Mouse (Mus musculus): ENCODE results near the gene Sec14l4.
"Not testable (repeated sequence)": the region's sequence is repeated elsewhere in the genome, so short reads cannot be mapped to it uniquely, and the experiment has no call there.

Sec14l4 gene

DNA sequence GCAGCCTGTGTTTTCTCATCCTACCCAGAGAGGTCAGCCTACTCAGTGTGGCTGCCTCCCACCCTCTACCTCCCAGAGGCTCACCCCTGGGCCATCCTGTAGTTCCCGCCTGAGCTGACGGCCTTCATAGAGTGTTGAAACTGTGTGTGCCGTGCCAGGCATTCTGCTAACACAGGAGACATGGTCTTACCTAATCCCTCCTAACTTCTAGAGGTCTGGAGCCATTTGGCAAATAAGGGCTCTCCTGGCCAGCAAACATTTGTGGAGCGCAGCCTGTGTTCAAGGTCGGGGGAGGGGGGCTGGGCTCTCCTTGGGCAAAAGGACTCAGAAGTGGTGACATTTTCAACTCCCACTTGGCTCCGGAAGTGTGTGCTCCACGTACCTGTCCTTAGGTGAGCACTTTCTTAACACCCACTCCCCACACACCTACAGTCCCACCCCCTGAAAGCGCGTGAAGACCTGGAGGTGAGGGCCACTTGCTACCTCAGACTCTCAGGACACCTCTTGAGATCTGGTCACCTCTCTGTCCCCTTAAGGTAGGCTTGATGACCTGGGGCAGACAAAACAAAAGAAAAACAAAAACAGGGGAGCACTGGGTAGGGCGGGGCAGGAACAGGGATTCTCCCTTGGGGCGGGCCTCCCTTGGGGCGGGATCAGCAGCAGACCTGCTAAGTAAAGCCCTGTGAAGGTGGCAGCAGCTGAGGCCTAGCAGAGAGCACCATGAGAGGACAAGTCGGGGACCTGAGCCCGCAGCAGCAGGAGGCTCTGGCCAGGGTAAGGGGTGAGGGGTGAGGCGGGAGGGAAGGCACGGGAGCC is at the start of gene Sec14l4:
Gene Sec14l4 (plus strand): TSS at position 337 of the 816 bp plus-strand sequence.
- DNase-seq (ENCODE audit: extremely low spot score) = no peak

DNA sequence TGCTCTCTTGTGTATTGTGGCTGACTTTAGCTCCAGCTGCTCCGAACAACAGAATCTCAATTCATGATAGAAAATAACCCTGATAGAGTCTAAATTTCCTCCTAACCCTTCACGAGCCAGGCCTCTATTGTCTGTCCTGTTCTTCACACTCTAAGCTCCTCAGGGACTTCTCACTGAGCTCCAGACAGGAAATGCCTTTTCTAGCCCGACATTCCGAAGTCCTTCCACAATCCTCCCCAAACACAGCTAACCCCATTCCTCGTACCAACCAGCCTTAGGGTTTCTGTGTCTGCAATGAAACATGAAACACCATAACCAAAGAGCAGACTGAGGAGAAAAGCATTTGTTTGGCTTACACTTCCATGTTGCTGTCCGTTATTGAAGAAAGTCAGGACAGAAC is 49.7 kb upstream of the Sec14l4 start:
- DNase-seq (ENCODE audit: extremely low spot score) = no peak

GRCm38 (mm10) chr11:3982275-3983209 is 48.7 kb upstream of the Sec14l4 start:
- no peak for DNase-seq (ENCODE audit: extremely low spot score)

- DNase-seq (ENCODE audit: extremely low spot score) = peak; percentile 44
Measured at GRCm38 (mm10) chr11:3983291-3983862, 47.9 kb upstream of the Sec14l4 start, which contains the start of gene Gal3st1. TSS of gene Gal3st1 (plus strand) at chr11:3983636.

- DNase-seq (ENCODE audit: extremely low spot score) = peak; percentile 35
Measured at GRCm38 (mm10) chr11:3983863-3984745, 47.2 kb upstream of the Sec14l4 start.

DNA sequence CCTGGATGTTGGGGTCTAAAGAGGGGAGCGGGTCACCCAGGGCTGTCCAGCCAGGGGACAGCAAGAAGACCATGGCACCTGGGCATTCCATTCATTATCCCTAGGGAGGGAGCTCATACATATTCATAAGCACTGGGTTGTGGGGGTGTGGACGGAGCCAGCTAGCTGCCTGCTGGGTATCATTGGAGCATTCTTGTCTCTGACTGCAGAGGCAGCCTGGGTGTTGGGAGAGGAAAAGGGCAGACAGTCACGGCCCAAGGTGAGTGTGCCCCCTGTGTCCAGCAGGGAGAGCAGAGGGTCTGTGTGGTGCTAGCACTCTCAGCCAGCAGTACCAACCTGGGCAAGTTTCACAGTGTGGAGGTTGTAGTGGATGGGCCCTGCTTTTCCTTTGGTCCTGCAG is 41.5 kb upstream of the Sec14l4 start:
- no peak for DNase-seq (ENCODE audit: extremely low spot score)

- DNase-seq (ENCODE audit: extremely low spot score) = no peak
Measured at GRCm38 (mm10) chr11:3993132-3993531, 38.1 kb upstream of the Sec14l4 start.

DNA sequence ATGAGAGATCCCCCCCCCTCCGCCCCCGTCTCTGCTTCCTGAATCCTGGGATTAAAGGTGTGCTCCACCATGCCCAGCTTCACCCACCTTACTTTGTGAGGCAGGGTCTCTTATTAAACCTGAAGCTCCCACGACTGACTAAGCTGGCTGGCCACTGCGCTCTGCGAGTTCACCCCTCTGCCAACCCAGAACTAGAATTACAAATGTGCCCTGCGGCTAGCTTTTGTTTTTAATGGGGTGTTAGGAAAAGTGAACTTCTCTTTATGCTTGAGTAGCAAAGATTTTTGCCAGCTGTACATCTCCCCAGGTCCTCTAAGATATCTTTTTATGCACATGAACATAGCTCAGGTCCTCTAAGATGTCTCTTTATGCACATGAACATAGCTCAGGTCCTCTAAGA is 37.3 kb upstream of the Sec14l4 start:
- no peak for DNase-seq (ENCODE audit: extremely low spot score)

DNA sequence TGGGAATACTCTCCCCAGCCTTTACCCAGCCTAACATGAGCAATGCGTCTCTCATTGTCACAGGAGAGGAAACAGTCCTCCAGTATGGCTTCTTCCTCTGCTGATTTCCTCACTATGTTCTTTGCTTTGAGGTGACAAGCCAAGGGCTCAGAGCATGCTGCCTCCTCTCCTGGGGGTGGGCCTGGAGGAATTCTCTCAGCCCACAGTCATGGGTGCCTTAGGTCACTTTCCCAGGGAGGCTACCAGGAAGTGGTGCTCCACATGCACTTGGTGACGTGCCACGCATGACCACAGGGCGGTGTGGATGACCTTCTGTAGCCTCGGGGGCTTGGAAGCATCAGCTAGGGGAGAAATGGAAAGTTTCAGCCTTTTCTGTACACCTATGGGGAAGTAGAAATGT is 35.8 kb upstream of the Sec14l4 start:
- DNase-seq (ENCODE audit: extremely low spot score) = no peak

GRCm38 (mm10) chr11:3996840-3997239 is 34.4 kb upstream of the Sec14l4 start:
- no peak for DNase-seq (ENCODE audit: extremely low spot score)

DNA sequence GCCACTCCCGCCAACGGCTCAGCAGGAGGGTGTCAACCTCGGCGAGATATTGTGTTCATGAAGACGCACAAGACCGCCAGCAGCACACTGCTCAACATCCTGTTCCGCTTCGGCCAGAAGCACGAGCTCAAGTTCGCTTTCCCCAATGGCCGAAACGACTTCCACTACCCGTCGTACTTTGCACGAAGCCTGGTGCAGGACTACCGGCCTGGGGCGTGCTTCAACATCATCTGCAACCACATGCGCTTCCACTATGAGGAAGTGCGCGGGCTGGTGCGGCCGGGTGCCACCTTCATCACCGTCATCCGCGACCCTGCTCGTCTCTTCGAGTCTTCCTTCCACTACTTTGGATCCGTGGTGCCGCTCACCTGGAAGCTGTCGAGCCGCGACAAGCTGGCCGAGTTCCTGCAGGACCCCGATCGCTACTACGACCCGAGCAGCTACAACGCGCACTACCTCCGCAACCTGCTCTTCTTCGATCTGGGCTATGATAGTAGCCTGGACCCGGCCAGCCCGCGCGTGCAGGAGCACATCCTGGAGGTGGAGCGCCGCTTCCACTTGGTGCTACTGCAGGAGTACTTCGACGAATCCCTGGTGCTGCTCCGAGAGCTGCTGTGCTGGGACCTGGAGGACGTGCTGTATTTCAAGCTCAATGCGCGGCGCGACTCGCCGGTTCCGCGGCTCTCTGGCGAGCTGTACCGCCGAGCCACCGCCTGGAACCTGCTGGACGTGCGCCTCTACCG is 33.1 kb upstream of the Sec14l4 start:
- peak; percentile 29 for DNase-seq (ENCODE audit: extremely low spot score)

DNA sequence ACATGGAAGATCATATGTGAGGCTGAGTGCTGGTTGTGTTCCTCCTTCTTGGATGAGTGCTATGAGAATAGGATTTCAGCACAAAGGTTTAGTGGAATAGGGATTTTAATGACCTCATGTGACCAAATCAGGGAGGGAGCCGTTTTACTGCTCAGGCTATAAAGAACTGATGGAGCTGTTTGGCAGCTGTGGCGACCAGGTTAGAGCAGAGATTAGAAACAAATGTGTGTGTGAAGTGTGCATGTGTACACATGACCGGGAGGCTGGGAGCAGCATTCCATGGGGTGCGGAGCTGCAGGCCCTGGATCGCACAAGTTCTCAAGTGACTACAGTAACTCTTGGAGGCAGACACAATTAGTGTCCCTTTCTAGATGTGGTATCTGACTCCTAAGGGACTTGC is 31.7 kb upstream of the Sec14l4 start:
- no peak for DNase-seq (ENCODE audit: extremely low spot score)

DNA sequence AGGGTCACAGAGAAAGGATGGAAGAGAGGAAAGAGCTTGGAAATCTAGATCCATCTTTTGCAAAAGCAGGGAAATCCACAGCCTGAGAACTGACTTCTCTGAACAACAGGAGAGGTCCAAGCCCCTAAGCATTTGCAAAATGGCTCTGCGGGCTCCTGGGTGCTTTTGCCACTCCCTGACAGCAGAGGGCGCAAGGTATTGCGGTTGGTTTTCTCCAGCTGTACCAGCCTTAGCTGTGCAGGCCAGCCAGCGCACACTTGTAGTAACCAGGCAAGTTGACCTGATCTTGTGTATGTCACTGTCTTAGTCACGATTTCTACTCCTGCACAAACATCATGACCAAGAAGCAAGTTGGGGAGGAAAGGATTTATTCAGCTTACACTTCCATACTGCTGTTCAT is 29.7 kb upstream of the Sec14l4 start:
- peak; percentile 77 for DNase-seq (ENCODE audit: extremely low spot score)

GRCm38 (mm10) chr11:4005220-4005805 is 25.9 kb upstream of the Sec14l4 start:
- no peak for DNase-seq (ENCODE audit: extremely low spot score)

DNA sequence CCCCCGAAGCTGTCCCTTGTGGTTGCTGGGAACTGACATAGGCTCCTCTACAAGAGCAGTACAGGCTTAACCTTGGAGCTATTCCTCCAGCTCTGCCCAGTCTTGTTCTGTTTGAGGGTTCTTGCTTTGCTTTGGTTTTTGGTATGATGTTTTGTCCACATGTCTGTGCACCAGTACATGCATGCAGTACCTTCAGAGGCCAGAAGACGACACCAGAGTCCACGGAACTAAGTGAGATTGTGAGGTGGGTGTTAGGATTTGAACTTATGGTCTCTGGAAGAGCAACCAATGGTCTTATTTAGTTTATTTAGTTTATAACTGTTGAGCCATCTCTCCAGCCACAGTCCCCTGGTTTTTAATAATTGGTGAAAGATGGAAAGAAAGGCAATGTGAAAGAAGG is 24.8 kb upstream of the Sec14l4 start:
- no peak for DNase-seq (ENCODE audit: extremely low spot score)

DNA sequence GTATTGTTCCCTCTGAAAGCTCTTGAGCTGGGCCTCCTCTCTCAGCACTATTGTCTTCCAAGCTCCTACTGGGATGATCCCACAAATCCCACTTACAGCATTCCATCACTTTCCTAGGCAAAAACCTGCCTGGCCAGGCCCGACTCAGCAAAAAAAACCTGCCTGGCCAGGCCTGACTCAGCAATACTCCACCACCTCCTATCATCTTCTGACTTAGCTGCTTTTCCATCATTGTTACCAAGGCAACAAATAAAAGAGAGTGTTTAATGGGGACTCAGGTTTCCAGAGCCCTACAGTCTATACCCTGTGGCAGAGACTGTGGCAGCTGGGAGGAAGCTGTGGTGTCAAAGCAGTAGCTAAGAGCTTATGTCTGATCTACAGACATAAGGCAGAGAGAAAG is 18.6 kb upstream of the Sec14l4 start:
- no peak for DNase-seq (ENCODE audit: extremely low spot score)

GRCm38 (mm10) chr11:4015796-4016195 is 15.5 kb upstream of the Sec14l4 start:
- DNase-seq (ENCODE audit: extremely low spot score) = not testable (repeated sequence)

GRCm38 (mm10) chr11:4022111-4022510 is 9.2 kb upstream of the Sec14l4 start:
- DNase-seq (ENCODE audit: extremely low spot score) = not testable (repeated sequence)

DNA sequence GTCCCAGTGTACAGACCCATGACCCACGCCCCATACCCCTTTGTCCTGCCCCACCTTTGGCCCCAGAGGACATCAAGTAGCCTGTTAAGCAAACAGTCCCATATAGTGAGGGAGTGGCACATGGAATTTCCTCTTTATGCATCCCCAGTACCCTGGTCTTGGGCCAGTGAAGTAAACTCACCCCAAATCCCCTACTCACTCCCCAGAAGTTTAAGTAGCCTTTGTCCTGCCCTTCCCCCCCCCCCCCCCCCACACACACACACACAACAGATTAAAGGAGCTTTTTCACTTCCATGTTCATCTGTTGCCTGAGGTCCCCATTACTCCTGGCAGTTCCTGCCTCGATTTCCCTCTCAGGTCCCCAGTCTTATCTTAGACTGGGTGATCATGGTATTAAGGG is 7.9 kb upstream of the Sec14l4 start:
- DNase-seq (ENCODE audit: extremely low spot score) = no peak

DNA sequence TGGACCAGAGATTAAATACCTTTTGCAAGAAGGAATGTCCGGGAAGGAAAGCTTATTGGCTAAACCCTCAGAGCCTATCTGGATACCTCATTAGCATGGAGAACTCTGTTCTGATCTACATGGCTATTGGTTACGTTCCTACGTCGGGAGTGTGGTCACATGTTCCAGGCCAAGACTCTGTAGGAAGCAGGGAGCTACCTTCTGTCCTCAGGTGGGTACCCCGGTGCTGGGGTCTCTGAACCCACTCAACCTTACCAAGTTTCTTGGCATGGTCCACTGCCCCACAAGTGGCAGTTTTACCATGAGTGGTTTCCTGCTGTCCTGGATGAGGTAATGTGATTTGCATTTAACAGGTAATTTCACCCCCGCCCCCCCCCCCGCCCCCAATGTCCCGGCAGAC is 4.2 kb upstream of the Sec14l4 start:
- no peak for DNase-seq (ENCODE audit: extremely low spot score)
